Mouse (Mus musculus): ENCODE data around the gene Vps37b. TPM values are rescaled to one million over a fixed set of nuclear protein-coding genes. Genes with fewer than 3 reads are reported as not detected.

The Vps37b gene
- polyA plus RNA-seq, 1 experiment from 2014 or later, result 41.6 TPM

- Histone ChIP-seq H3K4me3 (ENCODE audit: low read length) (no peak overlapping the region), H3K27ac (ENCODE audit: low read length) (no peak overlapping the region), H3K27me3 (ENCODE audit: control insufficient read depth, insufficient read depth, low read depth, low read length) (no peaks in the 10 kb centered on the region), H3K36me3 (ENCODE audit: control insufficient read depth, insufficient read depth, low read length) (no peaks in the 10 kb centered on the region), H3K4me2 (ENCODE audit: low read depth, low read length) (no peak overlapping the region), H3K9ac (ENCODE audit: low read length) (no peak overlapping the region), H3K9me3 (ENCODE audit: control insufficient read depth, low read length) (no peaks in the 10 kb centered on the region), H3K4me1 (replicated peaks; ENCODE audit: control insufficient read depth, insufficient read depth, low read length) (no peaks in the 10 kb centered on the region)
- WGBS, result 80% methylated on average over 12 of the region's 12 CpGs
- ATAC-seq (ENCODE audit: low read depth), result no peak
Measured at GRCm38 (mm10) chr5:123961046-123961445, 71.0 kb downstream of the Vps37b start.

GRCm38 (mm10) chr5:123960129-123960528, 71.9 kb downstream of the Vps37b start:
- Histone ChIP-seq H3K4me2 (ENCODE audit: low read depth, low read length) (no peak overlapping the region), H3K27ac (ENCODE audit: low read length) (no peak overlapping the region), H3K4me3 (ENCODE audit: low read length) (no peak overlapping the region), H3K9ac (ENCODE audit: low read length) (no peak overlapping the region), H3K4me1 (replicated peaks; ENCODE audit: control insufficient read depth, insufficient read depth, low read length) (no peaks in the 10 kb centered on the region), H3K27me3 (ENCODE audit: control insufficient read depth, insufficient read depth, low read depth, low read length) (no peaks in the 10 kb centered on the region), H3K9me3 (ENCODE audit: control insufficient read depth, low read length) (no peaks in the 10 kb centered on the region), H3K36me3 (ENCODE audit: control insufficient read depth, insufficient read depth, low read length) (no peaks in the 10 kb centered on the region)
- WGBS, result 46% methylated on average over 8 of the region's 8 CpGs
- ATAC-seq (ENCODE audit: low read depth), result no peak

GRCm38 (mm10) chr5:123959018-123959417, 73.1 kb downstream of the Vps37b start:
- no peak for ATAC-seq (ENCODE audit: low read depth)
- no peaks in the 10 kb centered on the region for H3K27me3 ChIP-seq (ENCODE audit: control insufficient read depth, insufficient read depth, low read depth, low read length)
- WGBS, result 72% methylated on average over 3 of the region's 3 CpGs
- no peaks in the 10 kb centered on the region for H3K4me1 ChIP-seq (replicated peaks; ENCODE audit: control insufficient read depth, insufficient read depth, low read length)
- no peaks in the 10 kb centered on the region for H3K9me3 ChIP-seq (ENCODE audit: control insufficient read depth, low read length)
- H3K4me3 ChIP-seq (ENCODE audit: low read length), result no peak overlapping the region
- no peak overlapping the region for H3K27ac ChIP-seq (ENCODE audit: low read length)
- no peak overlapping the region for H3K4me2 ChIP-seq (ENCODE audit: low read depth, low read length)
- no peak overlapping the region for H3K9ac ChIP-seq (ENCODE audit: low read length)
- no peaks in the 10 kb centered on the region for H3K36me3 ChIP-seq (ENCODE audit: control insufficient read depth, insufficient read depth, low read length)

- no peaks in the 10 kb centered on the region for H3K36me3 ChIP-seq (ENCODE audit: control insufficient read depth, insufficient read depth, low read length)
- no peak overlapping the region for H3K9ac ChIP-seq (ENCODE audit: low read length)
- WGBS, result 91% methylated on average over 8 of the region's 8 CpGs
- no peaks in the 10 kb centered on the region for H3K4me1 ChIP-seq (replicated peaks; ENCODE audit: control insufficient read depth, insufficient read depth, low read length)
- no peak for ATAC-seq (ENCODE audit: low read depth)
- no peak overlapping the region for H3K4me2 ChIP-seq (ENCODE audit: low read depth, low read length)
- H3K27ac ChIP-seq (ENCODE audit: low read length), result no peak overlapping the region
- H3K4me3 ChIP-seq (ENCODE audit: low read length), result no peak overlapping the region
- no peaks in the 10 kb centered on the region for H3K27me3 ChIP-seq (ENCODE audit: control insufficient read depth, insufficient read depth, low read depth, low read length)
- H3K9me3 ChIP-seq (ENCODE audit: control insufficient read depth, low read length), result no peaks in the 10 kb centered on the region
Measured at GRCm38 (mm10) chr5:123957213-123957612, 74.9 kb downstream of the Vps37b start.

Small RNA genes within 50 kb of the gene (microRNA-seq; reads per million reads assigned to microRNA genes)
- not detected for gene Mir7032

Other genes with a start within 250 kb of the Vps37b start
- gene Hcar2, start 166.8 kb downstream of the Vps37b start, polyA plus RNA-seq (2015; fragmentation: Nextera tagmentation; extraction: Ambion mirVana), result 0.30 and 0.49 TPM in 2 replicates
- 1.2 and 1.4 TPM in 2 replicates for gene Hcar1, start 152.2 kb downstream of the Vps37b start, polyA plus RNA-seq (2015; fragmentation: Nextera tagmentation; extraction: Ambion mirVana)
- gene Denr, start 125.1 kb downstream of the Vps37b start, polyA plus RNA-seq (2015; fragmentation: Nextera tagmentation; extraction: Ambion mirVana), result 92.8 and 118 TPM in 2 replicates
- 2.0 and 2.3 TPM in 2 replicates for gene Gm43518, start 104.9 kb downstream of the Vps37b start, polyA plus RNA-seq (2015; fragmentation: Nextera tagmentation; extraction: Ambion mirVana)
- gene Ccdc62, start 101.6 kb downstream of the Vps37b start, polyA plus RNA-seq (2015; fragmentation: Nextera tagmentation; extraction: Ambion mirVana), result 7.7 and 8.0 TPM in 2 replicates
- 13.8 and 14.5 TPM in 2 replicates for gene Hip1r, start 58.6 kb downstream of the Vps37b start, polyA plus RNA-seq (2015; fragmentation: Nextera tagmentation; extraction: Ambion mirVana)
- gene Abcb9, start 63.5 kb upstream of the Vps37b start, polyA plus RNA-seq (2015; fragmentation: Nextera tagmentation; extraction: Ambion mirVana), result 2.7 and 3.8 TPM in 2 replicates
- 29.7 and 33.1 TPM in 2 replicates for gene Ogfod2, start 80.0 kb upstream of the Vps37b start, polyA plus RNA-seq (2015; fragmentation: Nextera tagmentation; extraction: Ambion mirVana)
- gene Arl6ip4, start 83.8 kb upstream of the Vps37b start, polyA plus RNA-seq (2015; fragmentation: Nextera tagmentation; extraction: Ambion mirVana), result 98.8 and 99.9 TPM in 2 replicates
- gene Pitpnm2, start 217.5 kb upstream of the Vps37b start, polyA plus RNA-seq (2015; fragmentation: Nextera tagmentation; extraction: Ambion mirVana), result 6.6 and 9.2 TPM in 2 replicates